Mouse (Mus musculus): Measurements from ENCODE around the gene Vps50. TPM values are rescaled to one million over a fixed set of nuclear protein-coding genes. Genes with fewer than 3 reads are reported as not detected.

The Vps50 gene
- total and polyA plus RNA-seq, 3 experiments, result 17.0 to 39.1 (median 19.6) TPM

DNA sequence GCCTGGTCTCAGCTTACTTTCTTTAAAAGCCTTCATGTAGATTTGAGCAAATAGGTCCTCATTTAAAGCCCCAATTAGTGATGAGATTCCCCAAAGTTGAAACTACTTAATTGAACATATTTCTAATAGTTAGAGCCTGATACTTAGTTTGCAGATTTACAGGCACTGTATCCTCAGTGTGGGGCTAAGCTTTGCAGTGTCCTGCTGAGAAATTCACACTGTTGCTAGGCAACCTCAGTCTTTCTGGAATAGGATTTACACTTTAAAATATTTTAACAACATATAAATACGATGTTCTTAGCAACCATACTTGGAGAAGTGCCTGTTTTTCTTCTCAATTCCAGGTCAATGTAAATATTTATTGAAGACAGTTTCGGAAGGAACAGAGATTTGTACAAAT, 21.9 kb upstream of the Vps50 start:
- in situ Hi-C loops (cut with MboI; ENCODE audit: low pct_ligation_motif_present, low pct_unique_long_range_greater_than_20kb, low sequenced_read_pairs) (no loop called here), dilution Hi-C loops (cut with MboI; ENCODE audit: extremely low pct_ligation_motif_present, extremely low pct_unique_long_range_greater_than_20kb, low sequenced_read_pairs) (no loop called here)
- H3K79me2 ChIP-seq (replicated peaks; ENCODE audit: control insufficient read depth, extremely low read depth, insufficient read depth, poor library complexity, severe bottlenecking), result no peaks in the 10 kb centered on the region
- H3K36me3 ChIP-seq (replicated peaks in 1 of 2; ENCODE audit: control insufficient read depth in 1 of 2, insufficient read depth in 1 of 2, low read length in 1 of 2), result peaks cover 4 to 51% of the 10 kb centered on the region in 2 experiments
- H3K4me1 ChIP-seq (ENCODE audit: control insufficient read depth in 1 of 2, insufficient read depth in 2 of 2), result peaks cover 0 to 5% of the 10 kb centered on the region in 2 experiments; a peak in 1 of 4 replicates
- H3K4me3 ChIP-seq (replicated peaks in 1 of 3; ENCODE audit: low read depth in 2 of 3, low read length in 2 of 3, poor library complexity in 1 of 3), result no peak overlapping the region
- no peak overlapping the region for H3K4me2 ChIP-seq (ENCODE audit: insufficient read depth, low read depth, poor library complexity, severe bottlenecking)
- no peak for TF ChIP-seq SIN3A (IDR thresholded peaks at IDR 0.05; ENCODE audit: low read length)
- no peak for TF ChIP-seq UBTF (IDR thresholded peaks at IDR 0.05; ENCODE audit: low read depth, low read length)
- no peak for TF ChIP-seq MYC (IDR thresholded peaks at IDR 0.05; ENCODE audit: low read depth, low read length)
- TF ChIP-seq NRF1 (IDR thresholded peaks at IDR 0.05; ENCODE audit: low read depth, low read length), result no peak
- TF ChIP-seq IRF4 (IDR thresholded peaks at IDR 0.05; ENCODE audit: low read depth, low read length), result no peak
- TF ChIP-seq USF1 (IDR thresholded peaks at IDR 0.05; ENCODE audit: low read depth, low read length), result no peak
- no peak for TF ChIP-seq MXI1 (IDR thresholded peaks at IDR 0.05; ENCODE audit: low read depth, low read length)
- TF ChIP-seq CTCF (conservative IDR thresholded peaks at IDR 0.05 in 1 of 2, IDR thresholded peaks at IDR 0.05 in 1 of 2; ENCODE audit: low read depth in 2 of 2, low read length in 2 of 2), result no peak
- no peak for TF ChIP-seq JUND (conservative IDR thresholded peaks at IDR 0.05; ENCODE audit: low read depth, low read length)
- no peak for TF ChIP-seq GABPA (IDR thresholded peaks at IDR 0.05; ENCODE audit: insufficient replicate concordance, low read depth, low read length)
- no peak for TF ChIP-seq ZKSCAN1 (IDR thresholded peaks at IDR 0.05; ENCODE audit: borderline replicate concordance, low read depth, low read length)
- no peak for TF ChIP-seq EP300 (IDR thresholded peaks at IDR 0.05; ENCODE audit: low read length)
- DNase-seq (ENCODE audit: extremely low read depth), result no peak
- no peak overlapping the region for H3K27ac ChIP-seq (ENCODE audit: insufficient read depth, low read depth)
- no peaks in the 10 kb centered on the region for H3K9me3 ChIP-seq (replicated peaks; ENCODE audit: low read length)
- H3K27me3 ChIP-seq (replicated peaks), result no peaks in the 10 kb centered on the region
- no peak overlapping the region for H3K9ac ChIP-seq (ENCODE audit: insufficient read depth, low read depth)

- no peaks in the 10 kb centered on the region for H3K79me2 ChIP-seq (replicated peaks; ENCODE audit: control insufficient read depth, extremely low read depth, insufficient read depth, poor library complexity, severe bottlenecking)
- in situ Hi-C loops (cut with MboI; ENCODE audit: low pct_ligation_motif_present, low pct_unique_long_range_greater_than_20kb, low sequenced_read_pairs) (no loop called here), dilution Hi-C loops (cut with MboI; ENCODE audit: extremely low pct_ligation_motif_present, extremely low pct_unique_long_range_greater_than_20kb, low sequenced_read_pairs) (no loop called here)
- H3K9me3 ChIP-seq (replicated peaks; ENCODE audit: low read length), result no peaks in the 10 kb centered on the region
- H3K9ac ChIP-seq (ENCODE audit: insufficient read depth, low read depth), result no peak overlapping the region
- peaks cover 0 to 14% of the 10 kb centered on the region in 2 experiments; a peak in 2 of 4 replicates for H3K4me1 ChIP-seq (ENCODE audit: control insufficient read depth in 1 of 2, insufficient read depth in 2 of 2)
- no peak for DNase-seq (ENCODE audit: extremely low read depth)
- H3K27ac ChIP-seq (ENCODE audit: insufficient read depth, low read depth), result no peak overlapping the region
- H3K27me3 ChIP-seq (replicated peaks), result no peaks in the 10 kb centered on the region
- TF ChIP-seq TBP (conservative IDR thresholded peaks at IDR 0.05; ENCODE audit: low read depth, low read length) (no peak), CHD1 (IDR thresholded peaks at IDR 0.05; ENCODE audit: low read depth, low read length) (no peak), USF2 (conservative IDR thresholded peaks at IDR 0.05; ENCODE audit: low read depth, low read length) (no peak), CTCF (conservative IDR thresholded peaks at IDR 0.05 in 1 of 2, IDR thresholded peaks at IDR 0.05 in 1 of 2; ENCODE audit: low read depth in 2 of 2, low read length in 2 of 2) (no peak), RCOR1 (conservative IDR thresholded peaks at IDR 0.05; ENCODE audit: low read depth, low read length) (no peak), KAT2A (IDR thresholded peaks at IDR 0.05; ENCODE audit: insufficient replicate concordance, low read length) (no peak), MYC (IDR thresholded peaks at IDR 0.05; ENCODE audit: low read depth, low read length) (no peak), SIN3A (IDR thresholded peaks at IDR 0.05; ENCODE audit: low read length) (no peak), HCFC1 (IDR thresholded peaks at IDR 0.05; ENCODE audit: low read depth, low read length) (no peak), CHD2 (IDR thresholded peaks at IDR 0.05; ENCODE audit: low read length) (no peak), ZMIZ1 (IDR thresholded peaks at IDR 0.05; ENCODE audit: low read depth, low read length) (no peak), ELF1 (IDR thresholded peaks at IDR 0.05; ENCODE audit: low read depth, low read length) (no peak), ZKSCAN1 (IDR thresholded peaks at IDR 0.05; ENCODE audit: borderline replicate concordance, low read depth, low read length) (no peak), USF1 (IDR thresholded peaks at IDR 0.05; ENCODE audit: low read depth, low read length) (no peak), NRF1 (IDR thresholded peaks at IDR 0.05; ENCODE audit: low read depth, low read length) (no peak), POLR2A (IDR thresholded peaks at IDR 0.05; ENCODE audit: low read depth, low read length) (no peak), RAD21 (IDR thresholded peaks at IDR 0.05; ENCODE audit: low read depth, low read length) (no peak), ZNF384 (IDR thresholded peaks at IDR 0.05; ENCODE audit: low read depth, low read length) (no peak), ETS1 (conservative IDR thresholded peaks at IDR 0.05; ENCODE audit: low read depth, low read length) (no peak)
- peaks cover 6 to 66% of the 10 kb centered on the region in 2 experiments for H3K36me3 ChIP-seq (replicated peaks in 1 of 2; ENCODE audit: control insufficient read depth in 1 of 2, insufficient read depth in 1 of 2, low read length in 1 of 2)
- no peak overlapping the region for H3K4me2 ChIP-seq (ENCODE audit: insufficient read depth, low read depth, poor library complexity, severe bottlenecking)
- no peak overlapping the region for H3K4me3 ChIP-seq (replicated peaks in 1 of 3; ENCODE audit: low read depth in 2 of 3, low read length in 2 of 3, poor library complexity in 1 of 3)
Measured at GRCm38 (mm10) chr6:3479853-3480252, 18.3 kb upstream of the Vps50 start.

All from CH12.LX (cell line).